Mouse (Mus musculus) forebrain, embryonic 15.5 days (tissue): ENCODE data around the gene Gkap1. TPM values are rescaled to one million over a fixed set of nuclear protein-coding genes. Genes with fewer than 3 reads are reported as not detected.

Source experiments
- ATAC-seq: fragments of 200-750 bp; cut with Nextera tagmentation; replicated peaks from 2 replicates; pipeline ENCODE4 v1.8.0; 2017; ENCODE audit warnings: mild to moderate bottlenecking, moderate TSS enrichment, moderate library complexity
- H3K27ac ChIP-seq: fragments of 300-500 bp; sonication (generic); replicated peaks from 2 replicates; pipeline ENCODE4 v1.5.1; 2015; ENCODE audit warnings: mild to moderate bottlenecking, inconsistent platforms
- H3K27me3 ChIP-seq: fragments of 300-500 bp; sonication (generic); 2 replicates; pipeline ENCODE4 v1.6.1; 2015; ENCODE audit warnings: inconsistent platforms
- H3K36me3 ChIP-seq: fragments of 300-500 bp; sonication (generic); 2 replicates; pipeline ENCODE4 v1.6.1; 2015; ENCODE audit warnings: mild to moderate bottlenecking, inconsistent platforms
- H3K4me1 ChIP-seq: fragments of 300-500 bp; sonication (generic); 2 replicates; pipeline ENCODE4 v1.6.1; 2015; ENCODE audit warnings: inconsistent platforms
- H3K4me2 ChIP-seq: fragments of 300-500 bp; sonication (generic); replicated peaks from 2 replicates; pipeline ENCODE4 v1.6.1; 2015; ENCODE audit warnings: mild to moderate bottlenecking, inconsistent platforms
- H3K4me3 ChIP-seq: fragments of 300-500 bp; sonication (generic); 2 replicates; pipeline ENCODE4 v1.5.1; 2015; ENCODE audit warnings: mild to moderate bottlenecking, inconsistent platforms
- H3K9ac ChIP-seq: fragments of 300-500 bp; sonication (generic); replicated peaks from 2 replicates; pipeline ENCODE4 v1.6.1; 2015; ENCODE audit warnings: mild to moderate bottlenecking, inconsistent platforms
- H3K9me3 ChIP-seq: fragments of 300-500 bp; sonication (generic); 2 replicates; pipeline ENCODE4 v1.6.1; 2016; ENCODE audit warnings: inconsistent platforms
- WGBS: fragments of 180-500 bp; shearing (Covaris S2); methylation state at CpG from one replicate; pipeline ENCODE4 v1.1.7; 2015; ENCODE audit warnings: mixed read lengths; 5-methylcytosine and 5-hydroxymethylcytosine counted together
- polyA plus RNA-seq: library from polyadenylated mRNA; unstranded; fragments of >200 nt; fragmentation: Nextera tagmentation; extraction: Ambion mirVana; gene quantifications from 2 replicates; pipeline ENCODE4 v1.2.1, GENCODE M21; 2015

The Gkap1 gene
- polyA plus RNA-seq, 1 experiment from 2014 or later = 23.8 TPM

DNA sequence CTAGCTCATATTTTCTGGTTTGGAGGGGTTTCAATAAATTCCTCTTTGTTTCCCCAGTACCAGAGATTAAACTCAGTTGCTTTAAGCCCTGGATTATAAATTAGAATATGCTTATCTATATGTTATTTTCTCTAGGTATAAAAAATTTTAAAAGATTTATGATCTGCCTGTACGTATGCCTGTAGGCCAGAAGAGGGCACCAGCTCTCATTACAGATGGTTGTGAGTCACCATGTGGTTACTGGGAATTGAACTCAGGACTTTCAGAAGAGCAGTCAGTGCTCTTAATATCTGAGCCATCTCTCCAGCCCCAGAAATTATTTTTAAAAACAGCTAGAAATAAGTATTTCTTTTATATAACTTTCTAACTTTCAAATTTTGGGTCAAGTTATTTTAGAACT is 13.8 kb upstream of the Gkap1 start:
- Histone ChIP-seq H3K27ac (no peak overlapping the region), H3K36me3 (no peaks in the 10 kb centered on the region), H3K4me3 (no peak overlapping the region), H3K9me3 (no peaks in the 10 kb centered on the region), H3K4me2 (no peak overlapping the region), H3K27me3 (no peaks in the 10 kb centered on the region), H3K4me1 (no peaks in the 10 kb centered on the region), H3K9ac (no peak overlapping the region)
- no peak for ATAC-seq
- WGBS = 60% methylated on average over 1 of the region's 1 CpGs

- Histone ChIP-seq H3K36me3 (no peaks in the 10 kb centered on the region), H3K27ac (no peak overlapping the region), H3K4me3 (no peak overlapping the region), H3K9me3 (no peaks in the 10 kb centered on the region), H3K4me1 (no peaks in the 10 kb centered on the region), H3K4me2 (no peak overlapping the region), H3K9ac (no peak overlapping the region), H3K27me3 (no peaks in the 10 kb centered on the region)
- no peak for ATAC-seq
- WGBS = 10% methylated on average over 13 of the region's 13 CpGs
Measured at GRCm38 (mm10) chr13:58287822-58288221, 12.3 kb upstream of the Gkap1 start.

DNA sequence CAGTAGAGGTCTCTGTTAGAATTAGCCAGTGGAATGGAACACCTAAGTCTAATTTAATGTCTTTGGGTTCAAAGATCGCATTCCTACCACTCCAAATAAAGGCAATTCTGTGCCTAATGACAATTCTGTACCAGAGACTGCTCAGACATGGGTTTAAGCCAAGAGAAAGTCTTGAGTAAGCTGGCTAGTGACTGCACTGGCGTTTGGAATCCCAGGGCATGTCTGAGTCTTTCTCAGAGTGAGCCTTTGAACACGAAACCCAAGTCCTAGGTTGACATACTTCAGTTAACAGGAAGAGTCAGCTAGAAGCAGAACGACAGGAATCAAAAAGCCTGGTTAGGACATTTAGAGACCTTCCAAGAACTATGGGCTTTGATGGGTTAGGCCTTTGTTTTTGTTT is 8.0 kb upstream of the Gkap1 start:
- ATAC-seq = no peak
- no peaks in the 10 kb centered on the region for H3K36me3 ChIP-seq
- WGBS = 58% methylated on average over 4 of the region's 4 CpGs
- no peak overlapping the region for H3K4me2 ChIP-seq
- H3K27me3 ChIP-seq = no peaks in the 10 kb centered on the region
- H3K9ac ChIP-seq = no peak overlapping the region
- H3K4me3 ChIP-seq = no peak overlapping the region
- H3K4me1 ChIP-seq = no peaks in the 10 kb centered on the region
- H3K27ac ChIP-seq = no peak overlapping the region
- no peaks in the 10 kb centered on the region for H3K9me3 ChIP-seq

DNA sequence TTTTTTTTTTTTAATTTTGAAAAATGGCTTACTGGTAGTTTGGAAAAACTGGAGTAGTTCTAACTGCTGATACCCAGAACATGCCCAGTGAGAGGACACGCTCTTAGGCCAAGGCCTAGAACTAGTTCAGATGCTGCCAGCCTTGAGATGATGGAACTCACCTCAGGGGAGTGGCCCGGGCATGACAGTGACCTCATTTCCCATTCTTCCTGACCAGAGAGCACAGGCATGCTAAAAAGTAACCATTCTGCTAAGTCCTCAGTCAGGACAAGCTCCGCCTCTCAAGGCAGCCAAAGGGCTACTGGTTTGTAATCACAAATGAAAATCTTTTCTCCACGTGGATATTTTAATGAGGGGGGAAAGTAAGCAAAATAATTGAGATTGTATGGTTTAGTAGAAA is 6.4 kb upstream of the Gkap1 start:
- no peak overlapping the region for H3K27ac ChIP-seq
- no peaks in the 10 kb centered on the region for H3K9me3 ChIP-seq
- H3K36me3 ChIP-seq = no peaks in the 10 kb centered on the region
- H3K4me3 ChIP-seq = no peak overlapping the region
- no peaks in the 10 kb centered on the region for H3K4me1 ChIP-seq
- H3K4me2 ChIP-seq = no peak overlapping the region
- no peaks in the 10 kb centered on the region for H3K27me3 ChIP-seq
- H3K9ac ChIP-seq = no peak overlapping the region
- no peak for ATAC-seq
- 70% methylated on average over 4 of the region's 4 CpGs for WGBS

DNA sequence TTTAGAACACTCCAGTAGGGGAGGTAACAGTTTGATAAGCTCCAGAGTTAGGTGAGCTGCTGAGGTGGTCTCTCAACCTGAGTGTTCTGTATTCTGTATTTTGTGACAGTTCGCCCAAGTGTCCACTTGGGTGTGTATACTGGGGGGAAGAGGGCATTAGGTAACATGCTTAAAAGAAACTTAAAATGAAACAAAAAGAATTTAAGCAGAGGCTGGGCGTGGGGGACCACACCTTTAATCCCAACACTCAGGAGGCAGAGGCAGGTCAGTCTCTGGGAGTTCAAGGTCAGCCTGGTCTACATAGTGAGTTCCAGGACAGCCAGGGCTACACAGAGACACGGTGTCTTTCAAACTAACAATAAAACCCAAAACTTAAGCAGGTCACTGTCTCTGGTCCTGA is 5.0 kb upstream of the Gkap1 start:
- ATAC-seq = no peak
- H3K4me3 ChIP-seq = no peak overlapping the region
- no peaks in the 10 kb centered on the region for H3K27me3 ChIP-seq
- H3K27ac ChIP-seq = no peak overlapping the region
- 90% methylated on average over 3 of the region's 3 CpGs for WGBS
- peaks cover under 1% of the 10 kb centered on the region; the same call in 1 of the 2 replicates for H3K4me1 ChIP-seq
- H3K4me2 ChIP-seq = no peak overlapping the region
- no peak overlapping the region for H3K9ac ChIP-seq
- H3K36me3 ChIP-seq = no peaks in the 10 kb centered on the region
- no peaks in the 10 kb centered on the region for H3K9me3 ChIP-seq

- no peak overlapping the region for H3K4me3 ChIP-seq
- no peak for ATAC-seq
- no peak overlapping the region for H3K4me2 ChIP-seq
- H3K36me3 ChIP-seq = no peaks in the 10 kb centered on the region
- H3K27ac ChIP-seq = no peak overlapping the region
- 80% methylated on average over 10 of the region's 10 CpGs for WGBS
- H3K9me3 ChIP-seq = no peaks in the 10 kb centered on the region
- H3K27me3 ChIP-seq = no peaks in the 10 kb centered on the region
- no peak overlapping the region for H3K9ac ChIP-seq
- peaks cover 24% of the 10 kb centered on the region for H3K4me1 ChIP-seq
Measured at GRCm38 (mm10) chr13:58276256-58276655, 757 bp upstream of the Gkap1 start.

GRCm38 (mm10) chr13:58275076-58275475 is 423 bp downstream of the Gkap1 start:
- ATAC-seq = no peak
- WGBS = 14% methylated on average over 9 of the region's 9 CpGs
- no peaks in the 10 kb centered on the region for H3K9me3 ChIP-seq
- H3K27me3 ChIP-seq = no peaks in the 10 kb centered on the region
- no peaks in the 10 kb centered on the region for H3K36me3 ChIP-seq
- H3K4me2 ChIP-seq = peak overlapping the region; percentile 84
- H3K9ac ChIP-seq = peak overlapping the region; percentile 78
- no peak overlapping the region for H3K27ac ChIP-seq
- H3K4me1 ChIP-seq = peaks cover 24% of the 10 kb centered on the region
- peak overlapping the region; percentile 95 for H3K4me3 ChIP-seq

DNA sequence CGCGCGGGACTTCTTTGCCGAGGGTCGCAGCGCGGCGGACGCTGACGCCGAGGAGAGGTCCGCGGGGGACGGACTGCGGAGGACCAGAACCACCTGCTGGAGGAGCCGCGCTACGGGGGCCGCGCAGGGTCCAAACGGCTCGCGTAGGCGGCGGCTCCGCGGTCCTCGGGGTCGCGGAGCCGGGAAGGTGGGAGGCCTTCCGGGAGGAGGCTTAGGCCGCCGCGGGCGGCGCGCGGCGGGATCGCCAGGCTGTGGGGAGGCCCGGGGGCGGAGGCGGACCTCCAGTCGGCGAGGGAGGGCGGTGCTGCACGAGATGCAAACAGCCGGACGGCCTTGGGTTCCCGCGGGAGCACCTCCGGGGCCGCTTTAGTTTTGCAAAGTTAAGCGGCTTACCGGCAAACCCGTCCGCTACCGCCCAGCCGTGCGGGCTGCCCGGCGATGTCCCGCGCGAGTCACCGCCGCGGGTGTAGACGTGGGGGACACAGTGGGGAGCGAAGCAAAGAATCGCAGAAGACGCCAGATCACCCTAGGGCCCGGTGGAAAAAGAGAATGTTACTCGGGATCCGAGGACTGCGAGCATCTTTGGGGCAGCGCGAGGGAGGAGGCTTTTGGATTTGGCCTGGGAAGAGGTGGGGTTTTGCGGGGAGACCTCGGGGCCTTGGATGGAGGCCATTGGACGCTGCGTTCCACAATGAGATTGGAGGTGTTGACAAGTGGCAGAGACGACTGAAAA is 1.1 kb downstream of the Gkap1 start:
- WGBS = under 1% methylated on average over 83 of the region's 84 CpGs

DNA sequence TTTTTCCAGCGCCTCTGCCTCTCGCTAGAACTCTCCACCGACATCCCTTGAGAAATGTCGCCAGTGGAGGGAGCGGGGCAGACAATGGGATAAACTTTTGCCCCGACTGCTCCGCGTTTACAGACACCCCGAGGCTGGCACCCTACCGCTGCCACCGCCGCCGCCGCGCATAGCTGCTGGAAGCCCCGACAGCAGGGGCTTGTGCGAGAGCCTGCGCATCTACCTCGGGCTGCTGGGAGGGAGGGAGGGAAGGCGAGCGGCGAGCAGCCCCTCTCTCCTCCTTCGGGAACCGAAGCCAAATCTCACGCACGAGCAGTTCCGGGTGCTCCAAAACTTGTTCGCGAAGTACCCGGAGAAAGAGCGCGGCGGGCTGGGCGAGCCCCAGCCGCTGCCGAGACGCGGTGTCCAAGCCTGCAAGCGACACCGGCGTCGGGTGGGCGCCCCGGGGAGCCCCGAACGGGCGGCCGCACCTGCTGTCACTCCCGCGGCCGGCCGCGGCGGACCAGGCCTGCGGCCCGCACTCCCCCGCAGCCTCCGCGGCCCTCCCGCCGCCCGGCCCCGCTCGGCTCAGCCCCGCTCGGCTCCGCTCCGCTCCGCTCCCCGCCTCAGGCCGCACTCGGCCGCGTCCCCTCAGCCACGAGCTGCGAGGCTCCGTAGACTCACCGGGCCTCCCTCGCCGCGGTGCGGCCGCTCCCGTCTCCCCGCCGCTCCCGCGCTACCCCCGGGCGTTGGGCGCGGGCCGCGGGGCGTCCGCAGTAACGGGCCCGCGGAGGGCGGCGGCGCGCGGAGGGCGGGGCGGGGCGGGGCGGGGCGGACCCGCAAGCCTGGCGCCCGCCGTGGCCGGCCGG is 1.9 kb downstream of the Gkap1 start:
- H3K4me3 ChIP-seq = peak overlapping the region; percentile 95
- H3K4me1 ChIP-seq = peaks cover 24% of the 10 kb centered on the region
- H3K27ac ChIP-seq = peak overlapping the region; percentile 81
- under 1% methylated on average over 108 of the region's 115 CpGs for WGBS
- ATAC-seq = peak; percentile 83
- no peaks in the 10 kb centered on the region for H3K9me3 ChIP-seq
- H3K27me3 ChIP-seq = no peaks in the 10 kb centered on the region
- H3K9ac ChIP-seq = peak overlapping the region; percentile 78
- peak overlapping the region; percentile 84 for H3K4me2 ChIP-seq
- H3K36me3 ChIP-seq = no peaks in the 10 kb centered on the region

More for the DNA sequence above, 1.1 kb downstream of the Gkap1 start:
- no peaks in the 10 kb centered on the region for H3K9me3 ChIP-seq
- ATAC-seq = peak; percentile 84
- H3K4me3 ChIP-seq = peak overlapping the region; percentile 95
- H3K27me3 ChIP-seq = no peaks in the 10 kb centered on the region
- H3K4me2 ChIP-seq = peak overlapping the region; percentile 84
- peaks cover 24% of the 10 kb centered on the region for H3K4me1 ChIP-seq
- H3K9ac ChIP-seq = peak overlapping the region; percentile 78
- peak overlapping the region; percentile 81 for H3K27ac ChIP-seq
- no peaks in the 10 kb centered on the region for H3K36me3 ChIP-seq

DNA sequence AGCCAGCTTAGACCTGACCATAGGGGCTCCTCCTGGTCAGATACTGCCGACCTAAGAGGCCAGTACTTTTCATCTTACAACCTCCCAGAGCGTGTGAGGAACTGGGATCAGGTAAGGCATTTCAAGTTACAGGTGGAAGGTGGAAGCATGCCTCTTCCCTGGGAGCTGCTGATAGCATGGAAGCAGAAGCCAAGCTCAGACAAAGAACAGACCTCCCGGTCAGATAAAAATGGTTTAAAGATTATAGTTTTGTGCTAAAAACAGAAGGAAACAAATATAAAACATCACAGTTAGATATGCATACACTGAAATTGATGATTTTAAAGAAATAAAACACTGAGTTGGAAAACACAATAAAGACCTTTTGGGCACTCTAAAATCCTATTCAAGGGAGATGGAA is 8.6 kb downstream of the Gkap1 start:
- H3K9me3 ChIP-seq = no peaks in the 10 kb centered on the region
- no peak overlapping the region for H3K4me3 ChIP-seq
- no peak overlapping the region for H3K4me2 ChIP-seq
- no peaks in the 10 kb centered on the region for H3K27me3 ChIP-seq
- no peak overlapping the region for H3K9ac ChIP-seq
- peaks cover 4% of the 10 kb centered on the region; the same call in 1 of the 2 replicates for H3K36me3 ChIP-seq
- H3K4me1 ChIP-seq = no peaks in the 10 kb centered on the region
- no peak overlapping the region for H3K27ac ChIP-seq
- 84% methylated on average over 3 of the region's 3 CpGs for WGBS
- ATAC-seq = no peak

DNA sequence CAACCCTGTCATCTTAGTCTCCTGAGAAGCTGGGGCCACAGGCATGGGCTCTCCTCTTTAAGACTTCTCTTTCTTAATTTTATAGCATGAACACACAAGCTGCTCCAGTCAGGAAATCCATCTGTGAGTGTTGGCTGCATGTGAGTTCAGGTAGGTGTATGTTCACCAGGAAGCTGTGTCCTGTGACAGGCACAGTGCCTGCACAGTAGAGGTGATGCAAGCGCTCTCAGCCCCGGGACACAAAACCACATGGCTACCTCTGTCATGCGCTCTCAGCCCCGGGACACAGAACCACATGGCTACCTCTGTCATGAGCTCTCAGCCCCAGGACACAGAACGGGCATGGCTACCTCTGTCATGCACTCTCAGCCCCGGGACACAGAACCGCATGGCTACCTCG is 12.0 kb downstream of the Gkap1 start:
- H3K27me3 ChIP-seq = no peaks in the 10 kb centered on the region
- H3K4me3 ChIP-seq = no peak overlapping the region
- 89% methylated on average over 8 of the region's 8 CpGs for WGBS
- H3K4me2 ChIP-seq = no peak overlapping the region
- H3K9me3 ChIP-seq = no peaks in the 10 kb centered on the region
- no peak for ATAC-seq
- no peak overlapping the region for H3K27ac ChIP-seq
- H3K36me3 ChIP-seq = peaks cover 6% of the 10 kb centered on the region; the same call in 1 of the 2 replicates
- no peak overlapping the region for H3K9ac ChIP-seq
- no peaks in the 10 kb centered on the region for H3K4me1 ChIP-seq

- Histone ChIP-seq H3K27me3 (no peaks in the 10 kb centered on the region), H3K4me1 (no peaks in the 10 kb centered on the region), H3K36me3 (peaks cover 6% of the 10 kb centered on the region; the same call in 1 of the 2 replicates), H3K4me3 (no peak overlapping the region), H3K27ac (no peak overlapping the region), H3K9me3 (no peaks in the 10 kb centered on the region), H3K4me2 (no peak overlapping the region), H3K9ac (no peak overlapping the region)
- WGBS = 87% methylated on average over 4 of the region's 4 CpGs
- no peak for ATAC-seq
Measured at GRCm38 (mm10) chr13:58261674-58262073, 13.8 kb downstream of the Gkap1 start.
